Mouse (Mus musculus) cerebellum, adult 18-20 months (tissue): Measurements from ENCODE around the gene Rgl3.

Experiments
- DNase-seq, 2 experiments: peaks; one replicate each; pipeline ENCODE4 v3.0.0; 2021

Rgl3 gene

GRCm38 (mm10) chr9:21989230-21990110 is at the start of gene Rgl3:
TSS of gene Rgl3 (minus strand) at chr9:21989446.
- DNase-seq = peak; percentile 86 to 87

- DNase-seq = no peak
Measured at GRCm38 (mm10) chr9:22037826-22038225, 48.6 kb upstream of the Rgl3 start.

DNA sequence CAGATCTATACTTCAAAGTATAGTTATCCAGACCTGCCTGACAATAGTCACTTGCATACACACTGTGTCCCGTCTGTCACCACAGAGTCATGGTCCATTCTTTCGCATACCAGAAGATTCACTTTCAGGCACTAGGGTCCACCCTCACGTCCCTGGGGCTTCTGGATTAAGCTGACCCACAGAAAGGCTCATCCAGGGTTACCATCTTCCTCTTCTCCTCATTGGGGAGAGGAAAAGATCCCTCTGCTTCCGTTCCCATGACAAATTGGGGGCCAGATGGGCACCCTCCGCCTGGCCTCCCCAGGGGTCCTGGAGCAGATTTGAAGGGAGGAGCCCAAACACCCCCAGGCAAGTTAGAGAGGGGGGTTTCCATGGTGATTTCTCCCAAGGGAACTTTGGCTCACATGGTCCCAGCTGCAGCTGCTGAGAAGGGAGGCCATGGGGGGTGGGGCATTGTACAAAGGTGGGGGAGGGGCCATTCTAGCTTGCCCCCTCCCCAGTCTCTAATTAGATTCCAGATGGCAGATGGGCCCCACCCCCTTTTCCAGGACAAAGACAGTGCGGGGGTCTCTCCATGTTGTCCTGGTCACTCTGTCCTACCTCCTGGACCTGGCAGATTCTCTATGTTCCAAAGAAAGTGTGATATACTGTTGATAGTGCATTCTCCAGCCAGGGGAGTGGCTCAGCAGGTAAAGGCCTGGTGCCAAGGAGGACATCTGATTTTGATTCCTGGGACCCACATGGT is 46.2 kb upstream of the Rgl3 start:
- no peak for DNase-seq

GRCm38 (mm10) chr9:22030386-22030785 is 41.1 kb upstream of the Rgl3 start:
- DNase-seq = no peak

DNA sequence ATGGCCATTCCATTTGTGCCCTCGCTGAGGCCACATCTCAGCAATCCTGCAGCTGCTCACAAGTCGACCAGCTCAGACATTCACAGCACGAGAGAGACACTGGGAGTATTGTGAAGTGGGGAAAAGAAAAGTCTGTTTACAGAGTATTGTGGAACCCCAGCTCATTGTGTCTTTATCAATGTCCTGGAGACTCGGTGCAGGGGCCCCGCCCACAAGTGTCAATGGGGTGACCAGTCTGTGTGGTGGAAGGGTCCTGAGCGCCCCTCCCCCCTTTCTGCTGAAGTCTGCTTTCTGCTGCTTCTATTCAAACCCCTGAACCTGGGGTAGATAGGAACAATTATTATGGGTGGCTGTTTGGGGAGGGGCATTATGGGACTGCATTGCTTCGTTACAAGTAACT is 39.2 kb upstream of the Rgl3 start:
- no peak for DNase-seq

GRCm38 (mm10) chr9:22024592-22024991 is 35.3 kb upstream of the Rgl3 start:
- peak in 1 of 2 experiments; percentile 45 for DNase-seq

GRCm38 (mm10) chr9:22017208-22017825 is 28.1 kb upstream of the Rgl3 start:
- peak; percentile 62 to 76 for DNase-seq

- no peak for DNase-seq
Measured at GRCm38 (mm10) chr9:22016245-22016644, 27.0 kb upstream of the Rgl3 start.

DNA sequence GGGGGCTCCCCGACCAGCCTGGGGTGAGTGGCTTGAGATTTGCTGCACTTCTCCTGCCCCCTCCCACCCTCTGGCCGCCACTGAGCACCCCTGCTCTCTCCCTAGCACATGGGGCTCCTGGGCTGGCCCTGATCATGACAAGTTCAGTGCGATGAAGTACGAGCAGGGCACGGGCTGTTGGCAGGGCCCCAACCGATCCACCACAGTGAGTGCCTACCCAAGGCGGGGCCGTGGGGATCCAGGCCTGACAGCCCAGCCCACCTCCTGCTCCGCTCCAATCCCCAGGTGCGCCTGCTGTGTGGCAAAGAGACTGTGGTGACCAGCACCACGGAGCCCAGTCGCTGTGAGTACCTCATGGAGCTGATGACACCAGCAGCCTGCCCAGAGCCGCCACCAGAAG is 23.5 kb upstream of the Rgl3 start:
- DNase-seq = peak in 1 of 2 experiments; percentile 38

GRCm38 (mm10) chr9:22011055-22011454 is 21.8 kb upstream of the Rgl3 start:
- no peak for DNase-seq

- DNase-seq = no peak
Measured at GRCm38 (mm10) chr9:22004546-22004945, 15.3 kb upstream of the Rgl3 start.

DNA sequence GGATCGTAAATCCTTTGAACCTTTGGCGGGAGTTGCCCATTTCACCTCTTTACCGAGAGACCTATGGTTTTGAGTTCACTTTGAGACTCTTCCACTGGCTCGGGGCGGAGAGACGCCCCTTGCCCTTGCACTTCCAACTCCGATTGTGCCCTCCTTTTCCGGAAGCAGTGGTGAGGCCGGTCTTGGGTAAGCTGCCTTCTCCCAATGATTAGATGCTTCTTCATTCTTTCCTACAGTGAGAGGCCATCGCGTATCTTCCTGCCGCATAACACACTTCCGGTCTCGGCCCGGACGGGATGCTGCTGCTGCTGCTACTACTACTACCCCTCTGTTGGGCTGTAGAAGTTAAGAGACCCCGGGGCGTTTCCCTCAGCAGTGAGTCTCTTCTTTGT is 13.9 kb upstream of the Rgl3 start:
- peak in 1 of 2 experiments; percentile 40 for DNase-seq

- peak; percentile 98 to 100 for DNase-seq
Measured at GRCm38 (mm10) chr9:22002194-22003162, 13.2 kb upstream of the Rgl3 start, which contains the start of the genes Ccdc151 and Prkcsh. TSS of gene Ccdc151 (minus strand) at chr9:22002634. TSS of gene Prkcsh (plus strand) at chr9:22002806.

DNA sequence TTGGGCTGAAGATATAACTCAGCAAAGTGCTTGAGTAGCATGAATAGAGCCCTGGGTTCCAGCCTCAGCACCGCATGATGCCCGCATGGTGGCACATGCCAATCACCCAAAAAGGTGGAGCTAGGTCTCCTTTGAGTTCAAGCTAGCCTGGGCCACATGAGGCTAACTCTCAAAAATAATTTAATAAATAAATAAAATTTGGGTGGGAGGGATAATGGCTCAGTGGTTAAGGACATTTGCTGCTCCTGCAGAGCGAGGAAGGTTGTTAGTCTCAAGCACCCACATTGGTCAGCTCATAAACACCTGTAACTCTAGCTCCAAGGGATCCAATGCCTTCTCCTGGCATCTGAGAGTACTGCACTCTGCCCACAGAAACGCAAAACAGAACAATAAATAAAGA is 12.4 kb upstream of the Rgl3 start:
- no peak for DNase-seq

- no peak for DNase-seq
Measured at GRCm38 (mm10) chr9:22000296-22000695, 11.1 kb upstream of the Rgl3 start.

DNA sequence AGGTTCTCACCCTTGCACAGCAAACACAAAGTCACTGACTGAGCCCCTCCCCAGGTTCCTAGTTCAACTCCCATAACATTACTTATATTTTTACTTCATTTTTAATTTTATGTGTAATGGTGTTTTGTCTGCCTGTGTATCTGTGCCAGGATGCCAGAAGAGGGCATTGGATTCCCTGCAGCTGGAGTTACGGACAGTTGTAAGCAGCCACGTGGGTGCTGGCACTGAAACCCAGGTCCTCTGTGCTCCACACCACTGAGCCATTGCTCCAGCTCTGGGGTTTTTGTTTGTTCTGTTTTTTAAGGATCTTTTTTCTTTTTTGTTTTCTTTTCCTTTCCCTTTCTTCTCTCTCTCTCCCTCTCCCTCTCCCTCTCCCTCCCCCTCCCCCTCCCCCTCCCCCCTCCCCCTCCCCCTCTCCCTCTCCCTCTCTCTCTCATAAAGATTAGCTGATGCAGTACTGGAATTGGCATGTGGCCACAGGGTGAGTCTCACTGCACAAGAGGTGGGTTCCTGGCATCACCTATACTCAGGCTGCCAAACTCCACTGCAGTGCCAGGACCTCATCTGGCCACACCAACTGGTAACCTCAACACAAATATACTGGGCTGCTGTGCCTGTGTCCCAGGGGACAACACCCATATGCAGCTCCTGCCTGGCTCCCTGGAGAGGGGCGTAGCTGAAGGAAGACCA is 7.1 kb upstream of the Rgl3 start:
- no peak for DNase-seq

GRCm38 (mm10) chr9:21992227-21992626 is 3.0 kb upstream of the Rgl3 start:
- DNase-seq = no peak

- peak; percentile 74 to 75 for DNase-seq
Measured at GRCm38 (mm10) chr9:21988421-21989101, 685 bp downstream of the Rgl3 start.

- peak; percentile 70 to 81 for DNase-seq
Measured at GRCm38 (mm10) chr9:21987592-21988342, 1.5 kb downstream of the Rgl3 start.

- no peak for DNase-seq
Measured at GRCm38 (mm10) chr9:21983911-21984310, 5.3 kb downstream of the Rgl3 start.
